26 mouse cellular contexts compared by ENCODE assay signal in genomic region chr2:135580051-135580450, GRCm38 (mm10).
"Had no signal": no experiment of that assay in that cellular context is flagged by ENCODE, and none has a peak within 500 bp of the region (broad histone marks: within the 10 kb centered on the region; RNA-seq: fewer than 3 reads in every experiment).

No protein-coding gene starts in this region.

- H3K36me3 ChIP-seq: embryonic facial prominence, embryonic 10.5 days; embryonic facial prominence, embryonic 12.5 days; embryonic facial prominence, embryonic 13.5 days; embryonic facial prominence, embryonic 15.5 days; forebrain, embryonic 10.5 days; forebrain, embryonic 12.5 days; forebrain, embryonic 15.5 days had no signal

- H3K4me3 ChIP-seq: embryonic facial prominence, embryonic 10.5 days; embryonic facial prominence, embryonic 12.5 days; embryonic facial prominence, embryonic 13.5 days; embryonic facial prominence, embryonic 15.5 days; erythroblast, embryonic 14.5 days; forebrain, embryonic 10.5 days; forebrain, embryonic 12.5 days; forebrain, embryonic 13.5 days; forebrain, embryonic 15.5 days; gastrocnemius, adult 2 months; heart, adult 2 months had no signal

- H3K4me2 ChIP-seq: embryonic facial prominence, embryonic 12.5 days; embryonic facial prominence, embryonic 13.5 days; embryonic facial prominence, embryonic 15.5 days; forebrain, embryonic 12.5 days; forebrain, embryonic 13.5 days; forebrain, embryonic 15.5 days had no signal

- DNase-seq: cerebellum, adult 2 months; cerebellum, adult 8-10 months; cerebellum, adult 9-10 months; cerebellum, adult 9-11 months; cerebellum, postnatal 10 days; cerebellum, postnatal 14 days; cerebellum, postnatal 25 days; cerebellum, postnatal 36 days; embryo, embryonic 11 days; forebrain, postnatal 0 days; gastrocnemius, adult 2 months; gastrocnemius, postnatal 10 days; gastrocnemius, postnatal 14 days; gastrocnemius, postnatal 25 days; gastrocnemius, postnatal 36 days; heart, adult 18-20 months; heart, adult 2 months had no signal

- H3K27me3 ChIP-seq: embryonic facial prominence, embryonic 12.5 days; embryonic facial prominence, embryonic 13.5 days; embryonic facial prominence, embryonic 15.5 days; forebrain, embryonic 12.5 days; forebrain, embryonic 13.5 days; forebrain, embryonic 15.5 days had no signal
